Mouse (Mus musculus) liver, adult (tissue): ENCODE data around the gene Med27.
A peak's percentile ranks its signal among the peaks of the same experiment; 100 is the strongest.

Experiments
- GATA4 ChIP-seq: IDR thresholded peaks from 2 replicates; pipeline ENCODE4 v1.6.1; 2014; ENCODE audit warnings: mild to moderate bottlenecking, low read length; ENCODE audit not compliant: insufficient replicate concordance

Gene Med27

DNA sequence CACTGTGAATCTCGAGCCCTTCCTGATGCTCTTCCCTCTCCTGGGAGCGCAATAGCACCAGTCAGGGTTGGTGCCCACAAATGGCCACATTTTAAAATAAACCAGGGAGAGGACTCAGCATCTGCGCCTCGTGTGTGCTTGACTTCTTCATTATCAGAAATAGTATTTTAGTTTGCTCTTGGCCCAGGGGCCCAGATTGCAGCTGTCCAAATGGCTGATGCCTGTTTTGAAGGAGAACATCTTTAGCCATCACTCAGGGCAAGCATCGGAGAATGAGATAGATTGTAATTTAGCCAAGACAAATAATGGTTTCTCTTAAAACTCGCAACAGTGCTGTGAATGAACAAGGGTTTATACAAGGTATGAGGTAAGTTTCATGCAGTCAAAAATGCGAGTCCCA is 92.8 kb downstream of the Med27 start:
- no peak for TF ChIP-seq GATA4

DNA sequence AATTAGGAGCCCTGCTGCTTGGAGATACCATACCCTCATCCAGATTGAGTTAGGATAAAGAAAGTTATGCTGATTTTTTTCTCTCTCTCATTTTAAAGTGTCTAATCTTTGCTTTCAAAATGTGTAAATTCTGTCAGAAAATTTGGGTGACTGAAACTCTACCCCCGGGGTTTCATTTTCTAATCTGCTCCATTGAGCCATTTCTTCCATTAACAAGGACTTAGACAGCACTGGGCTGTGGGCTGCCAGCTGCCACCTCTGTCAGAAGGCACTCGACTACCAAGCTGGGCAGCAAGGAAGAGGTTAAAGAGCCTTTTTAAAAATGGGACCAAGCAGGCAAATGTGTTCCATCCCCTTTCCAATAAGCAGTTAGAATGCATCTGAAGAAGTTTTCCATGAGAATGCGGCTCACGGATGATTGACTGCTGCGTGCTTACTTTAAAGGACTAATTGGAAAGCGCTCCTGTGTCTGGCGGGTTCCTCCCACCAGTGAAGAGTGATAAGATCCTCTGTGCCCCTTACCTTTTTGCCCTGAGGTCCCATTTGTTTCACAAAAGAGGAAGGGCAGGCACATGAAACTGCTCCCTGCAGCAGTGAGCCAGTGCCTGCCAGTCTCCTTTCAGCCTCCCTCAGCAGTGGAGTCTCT is 93.4 kb downstream of the Med27 start:
- TF ChIP-seq GATA4, result no peak

DNA sequence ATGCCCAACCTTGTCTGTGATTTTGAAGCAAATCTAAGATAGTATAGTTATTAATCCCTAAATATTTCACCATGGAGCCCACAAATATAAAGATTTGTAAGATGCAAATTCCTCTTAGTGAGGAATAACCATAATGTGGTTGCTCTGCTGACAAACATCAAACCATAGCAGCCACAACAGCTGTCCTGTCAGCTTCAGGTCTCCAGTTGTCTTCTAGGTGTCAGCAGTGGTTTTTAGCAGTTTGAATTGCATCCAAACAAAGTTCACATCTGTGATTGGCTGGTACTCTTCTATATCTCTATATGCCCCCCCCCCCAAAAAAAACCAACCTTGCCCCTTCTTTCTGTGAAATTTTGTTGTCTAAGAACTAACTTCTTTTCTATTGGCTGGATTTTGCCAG is 95.7 kb downstream of the Med27 start:
- TF ChIP-seq GATA4, result no peak

DNA sequence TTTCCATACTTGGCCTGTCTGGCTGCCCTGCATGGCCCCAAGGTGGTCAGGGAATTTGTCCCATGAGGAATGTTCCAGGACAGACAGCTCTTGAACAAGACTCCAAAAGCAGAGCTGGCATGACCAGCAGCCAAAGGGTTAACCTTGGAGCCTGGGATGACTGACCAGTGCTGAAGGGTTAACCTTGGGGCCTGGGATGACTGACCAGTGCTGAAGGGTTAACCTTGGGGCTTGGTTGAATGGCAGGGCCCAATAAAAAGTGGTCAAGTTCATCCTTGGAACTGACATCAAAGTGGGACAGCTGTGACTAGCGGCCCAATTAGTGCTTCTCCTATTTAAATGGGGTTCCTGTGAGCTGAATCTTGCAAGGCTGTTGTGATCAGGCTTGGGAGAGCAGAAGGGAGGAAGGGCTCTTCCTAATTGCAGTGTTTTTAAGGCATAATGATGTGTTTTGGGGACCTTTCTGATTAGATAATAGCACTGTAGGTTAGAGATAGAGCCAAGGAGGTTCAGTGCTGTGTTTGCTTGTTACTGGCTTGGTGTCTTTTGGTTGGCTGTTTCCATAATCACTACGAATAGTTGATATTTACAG is 97.1 kb downstream of the Med27 start:
- TF ChIP-seq GATA4, result peak; percentile 46; the same call in 1 of the 2 replicates

DNA sequence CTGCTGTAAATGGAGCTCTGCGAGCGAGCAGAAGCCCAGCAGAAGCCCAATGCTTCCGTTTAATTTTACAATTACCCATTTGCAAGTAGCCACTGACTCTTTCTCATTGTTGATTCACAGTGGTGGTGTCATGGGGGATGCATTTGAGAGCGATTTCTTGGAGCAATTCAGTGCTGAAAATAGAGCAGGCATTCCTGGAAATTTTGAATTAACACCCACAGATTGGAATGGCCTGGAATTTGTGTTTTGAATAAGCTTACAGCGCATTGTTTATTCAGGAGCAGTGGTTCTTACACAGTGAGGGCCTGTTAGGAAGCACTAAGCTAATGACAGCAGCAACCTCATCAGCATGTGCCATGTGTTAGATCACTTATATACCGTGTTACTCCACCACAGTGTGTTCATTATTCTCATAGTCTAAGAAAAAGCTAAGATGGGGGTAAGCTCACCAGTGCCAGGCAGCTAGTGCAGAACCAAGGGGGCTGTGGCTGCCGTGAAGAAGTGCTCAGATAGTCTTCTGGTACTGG is 101.9 kb downstream of the Med27 start:
- no peak for TF ChIP-seq GATA4

DNA sequence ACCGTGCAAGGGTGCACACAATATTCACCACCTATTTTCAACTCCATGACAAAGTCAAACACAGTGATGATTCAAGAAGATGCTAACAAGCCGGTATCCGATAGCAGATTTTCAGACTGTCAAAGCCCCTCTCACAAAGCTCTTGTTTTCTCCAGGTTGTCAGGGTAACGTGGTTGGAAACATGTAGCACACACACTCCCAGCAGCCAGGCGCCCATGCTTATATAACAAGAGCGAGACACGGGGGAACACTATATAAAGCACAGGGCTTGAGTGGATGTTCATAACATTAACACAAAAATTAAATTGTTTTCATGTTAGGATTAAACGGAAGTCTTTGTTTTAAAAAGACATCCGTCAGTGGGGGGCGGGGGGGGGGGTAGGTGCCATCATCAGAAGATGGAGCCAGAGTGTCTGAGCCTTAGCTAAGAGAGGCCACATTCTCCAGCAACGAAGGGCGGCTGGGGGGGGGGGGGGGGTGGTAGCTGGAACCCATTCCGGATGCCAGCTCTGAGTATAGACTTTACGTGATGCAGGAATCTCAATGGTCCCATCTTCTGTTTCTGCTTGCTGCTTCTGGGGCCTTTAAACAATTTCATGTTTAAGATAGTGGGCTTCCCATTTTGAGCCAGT is 104.9 kb downstream of the Med27 start:
- no peak for TF ChIP-seq GATA4

DNA sequence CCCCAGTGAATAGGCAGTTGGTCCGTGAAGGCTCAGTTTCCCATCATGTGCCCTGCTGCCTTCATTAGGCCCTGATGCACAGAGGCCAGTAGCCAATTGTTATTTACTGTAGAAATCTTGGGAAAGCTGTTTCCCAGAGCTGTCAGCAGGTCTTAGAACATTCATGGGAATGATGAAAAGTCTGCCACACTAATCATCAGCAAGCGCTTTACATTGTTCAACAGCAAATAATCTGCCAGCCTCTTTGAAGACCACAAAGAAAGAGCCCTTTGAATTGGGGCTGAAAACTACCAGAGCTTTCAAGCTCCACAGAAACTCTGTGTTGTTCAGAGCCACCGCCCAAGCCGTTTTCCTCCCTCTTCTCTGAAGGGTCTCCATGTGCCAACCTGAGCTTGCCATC is 106.8 kb downstream of the Med27 start:
- no peak for TF ChIP-seq GATA4

DNA sequence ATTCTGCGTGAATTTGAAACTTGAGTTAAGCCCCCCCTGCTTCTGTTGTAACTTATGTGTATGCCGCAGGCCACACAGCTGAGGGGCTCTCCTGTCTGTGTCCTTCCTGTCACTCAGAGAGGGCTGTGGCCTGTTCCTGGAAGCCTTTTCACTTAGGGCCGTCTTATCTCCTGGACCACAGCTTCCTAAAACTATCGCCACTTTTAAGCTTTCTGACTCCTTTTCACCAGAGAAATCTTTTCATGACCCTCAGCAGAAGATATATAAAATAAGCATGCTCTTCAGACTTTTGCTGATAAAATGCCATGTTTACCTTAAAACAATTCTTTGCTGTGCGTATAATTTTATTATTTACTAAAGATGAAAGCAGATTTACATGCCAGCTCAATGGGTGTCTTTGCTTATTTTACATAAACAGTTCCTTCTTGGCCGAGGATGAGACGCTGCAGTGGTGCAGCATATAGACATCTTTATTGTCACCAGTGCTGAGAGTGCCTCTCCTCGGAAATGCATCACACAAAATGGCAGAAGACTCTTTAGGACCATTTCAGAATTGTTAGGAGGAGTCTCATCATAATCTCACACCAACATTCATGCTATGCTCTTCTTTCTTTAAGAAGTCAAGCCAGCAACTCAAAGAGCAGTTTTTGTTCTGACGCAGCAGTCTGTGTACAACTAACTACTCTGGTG is 110.2 kb downstream of the Med27 start:
- no peak for TF ChIP-seq GATA4

DNA sequence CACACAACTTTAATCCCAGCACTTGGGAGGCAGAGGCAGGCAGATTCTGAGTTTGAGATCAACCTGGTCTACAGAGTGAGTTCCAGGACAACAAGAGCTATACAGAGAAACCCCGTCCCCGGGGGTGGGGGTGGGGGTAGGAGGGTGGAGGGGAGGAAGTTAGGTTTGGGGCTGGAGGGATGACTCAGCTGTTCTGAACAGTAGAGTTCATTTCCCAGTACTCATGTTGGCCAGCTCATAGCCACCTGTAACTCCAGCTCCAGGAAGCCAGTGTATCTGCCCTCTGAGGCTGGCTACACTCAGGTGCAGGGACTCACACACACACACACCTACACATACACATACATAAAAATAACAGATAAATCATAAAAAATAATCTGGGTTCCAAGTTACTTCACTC is 111.1 kb downstream of the Med27 start:
- no peak for TF ChIP-seq GATA4

DNA sequence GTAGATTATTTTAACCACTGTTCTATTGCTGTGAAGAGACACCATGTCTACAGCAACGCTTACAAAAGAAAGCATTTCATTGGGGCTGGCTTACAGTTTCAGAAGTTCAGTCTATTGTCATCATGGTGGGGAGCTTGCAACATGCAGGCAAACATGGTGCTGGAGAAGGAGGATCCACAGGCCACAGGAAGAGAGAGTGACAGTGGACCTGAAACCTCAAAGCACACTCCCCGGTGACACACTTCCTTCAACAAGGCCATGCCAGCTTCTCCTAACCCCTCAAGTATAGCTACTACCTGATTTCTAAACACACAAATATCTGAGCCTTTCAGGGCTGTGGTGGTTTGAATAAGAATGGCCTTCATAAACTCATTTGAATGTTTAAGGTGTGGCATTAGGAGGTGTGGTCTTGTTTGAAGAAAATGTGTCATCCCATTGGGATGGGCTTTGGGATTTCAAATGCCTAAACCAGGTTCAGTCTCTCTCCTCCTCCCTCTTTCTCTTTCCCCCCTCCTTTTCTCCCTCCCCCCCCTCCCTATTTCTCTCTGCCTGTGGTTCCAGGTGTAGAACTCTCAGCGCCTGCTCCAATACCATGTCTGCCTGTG is 111.8 kb downstream of the Med27 start:
- TF ChIP-seq GATA4, result no peak

DNA sequence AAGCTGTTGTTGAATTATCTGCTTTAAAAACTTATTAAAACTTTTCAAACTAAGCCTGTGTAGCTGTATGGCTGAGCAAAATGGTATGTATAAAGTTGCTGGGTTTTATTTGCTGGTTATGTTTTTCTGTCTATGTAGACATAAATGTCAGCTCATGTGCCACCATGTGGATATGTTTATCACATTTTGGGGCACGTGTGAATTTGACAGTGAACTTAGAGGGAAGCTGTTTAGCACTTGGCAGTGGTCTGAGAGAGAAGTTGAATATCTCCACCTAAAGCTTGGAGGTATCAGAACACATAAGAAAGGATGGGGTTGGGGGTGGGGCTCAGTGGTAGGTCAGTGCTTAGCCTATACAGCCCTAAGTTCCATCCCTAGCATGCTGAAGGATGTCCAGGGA is 113.0 kb downstream of the Med27 start:
- TF ChIP-seq GATA4, result no peak

DNA sequence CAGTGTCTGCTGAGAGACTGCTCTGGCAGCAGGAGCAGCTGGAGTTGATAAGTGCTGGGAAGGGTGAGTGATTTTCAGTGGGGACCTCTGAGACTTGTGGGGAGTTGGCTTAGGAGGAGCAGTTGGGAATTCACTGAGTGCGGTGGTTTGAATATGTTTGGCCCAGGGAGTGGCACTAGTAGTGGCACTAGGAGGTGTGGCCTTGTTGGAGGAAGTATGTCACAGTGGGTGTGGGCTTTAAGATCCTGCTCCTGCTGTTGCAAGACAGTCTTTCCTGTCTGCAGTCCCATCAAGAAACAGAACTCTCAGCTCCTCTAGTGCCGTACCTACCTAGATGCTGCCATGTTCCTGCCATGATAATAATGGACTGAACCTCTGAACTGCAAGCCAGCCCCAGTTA is 115.2 kb downstream of the Med27 start:
- TF ChIP-seq GATA4, result no peak

DNA sequence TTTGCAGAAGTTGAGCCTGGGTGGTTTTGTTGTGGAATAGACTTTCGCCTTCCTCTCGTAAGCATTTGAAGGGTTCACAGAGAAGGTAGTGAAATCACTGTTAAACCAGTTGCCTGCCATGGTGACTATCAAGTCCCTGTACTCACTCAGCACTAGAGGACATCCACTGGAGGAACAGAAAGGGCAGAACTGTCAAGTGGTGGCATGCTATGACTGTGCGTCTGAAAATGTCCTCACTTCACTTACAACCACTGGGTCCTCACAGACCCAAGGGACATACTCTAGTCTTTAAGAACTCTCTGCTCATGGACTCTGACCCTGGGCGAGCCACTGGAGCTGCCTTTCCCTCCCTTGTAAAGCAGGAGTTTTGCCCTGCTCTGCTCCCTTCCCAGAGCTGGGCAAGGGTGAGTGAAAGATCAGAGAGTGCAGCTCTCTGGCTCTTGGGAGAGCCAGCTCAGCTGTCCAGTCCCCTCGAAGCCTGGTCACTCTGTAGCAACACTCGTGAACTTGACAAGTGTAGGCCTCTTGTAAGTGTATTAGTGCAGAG is 116.5 kb downstream of the Med27 start:
- no peak for TF ChIP-seq GATA4

DNA sequence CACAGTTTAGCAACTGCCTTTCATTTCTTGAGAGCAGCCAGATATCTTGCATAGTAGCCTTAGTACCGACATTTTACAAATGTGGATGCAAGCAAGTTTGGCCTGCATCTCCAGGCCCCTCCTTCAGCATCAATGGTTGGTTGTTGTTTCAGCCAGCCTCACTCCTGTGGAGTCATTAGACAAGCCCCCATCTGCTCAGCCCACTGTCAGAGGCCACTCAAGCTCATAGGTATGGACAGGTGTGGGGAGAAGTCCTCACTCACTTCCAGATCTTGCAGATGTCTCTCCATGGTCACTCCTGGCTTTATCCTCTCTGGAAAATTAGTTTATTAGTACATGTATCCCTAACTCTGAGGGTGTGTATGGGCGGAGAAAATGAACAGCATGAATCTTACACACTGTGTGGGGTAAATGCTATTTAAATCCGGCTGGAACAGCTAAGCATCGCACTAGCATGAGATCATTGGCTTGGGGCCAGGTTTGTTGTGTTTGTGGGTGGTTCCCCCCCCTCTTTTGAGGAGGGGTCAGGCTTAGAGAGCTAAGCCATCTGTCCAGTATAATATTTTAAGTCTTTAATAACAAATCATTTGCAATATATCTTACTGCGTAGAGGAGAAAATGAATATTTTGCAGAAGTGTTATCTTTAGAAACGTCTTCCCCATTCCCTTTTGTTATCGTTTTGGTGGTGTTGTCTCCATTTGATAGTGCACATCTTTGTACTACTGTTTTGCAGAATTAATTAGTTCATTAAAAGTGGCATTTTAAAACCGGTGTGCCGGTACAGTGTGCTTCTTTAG is 118.4 kb downstream of the Med27 start:
- TF ChIP-seq GATA4, result no peak
